Mouse (Mus musculus) adrenal gland, adult 2 months (tissue): ENCODE results near the gene Insm1. TPM values are rescaled to one million over a fixed set of nuclear protein-coding genes. Genes with fewer than 3 reads are reported as not detected.

ENCODE experiments used
- DNase-seq: peaks from one replicate; pipeline ENCODE4 v3.0.0; 2021
- polyA plus RNA-seq: library from polyadenylated mRNA; depleted of rRNA; stranded (reverse); fragments of >200 nt; gene quantifications from 2 replicates; pipeline ENCODE4 v1.2.3, GENCODE M21; 2012
- total RNA-seq, 2 experiments: library from RNA; stranded (reverse); gene quantifications; 2 replicates each; pipeline ENCODE4 v1.2.3; 2021

The Insm1 gene
- total and polyA plus RNA-seq, 3 experiments = 3.7 to 11.8 (median 10.0) TPM

- no peak for DNase-seq
Observed at GRCm38 (mm10) chr2:146262966-146263365, 41.2 kb downstream of the Insm1 start.

GRCm38 (mm10) chr2:146265045-146265444 lies 43.3 kb downstream of the Insm1 start:
- no peak for DNase-seq

GRCm38 (mm10) chr2:146266539-146266938 lies 44.8 kb downstream of the Insm1 start:
- no peak for DNase-seq
